Mouse (Mus musculus) adrenal gland, adult 10 weeks (tissue): ENCODE data around the gene Nudt2. TPM values are rescaled to one million over a fixed set of nuclear protein-coding genes. Genes with fewer than 3 reads are reported as not detected.

Experiments
- polyA plus RNA-seq: library from polyadenylated mRNA; stranded (reverse); fragments of 350-450 nt; fragmentation: Illumina TruSeq; extraction: RNeasy Lipid Tissue Mini Kit (QIAGEN cat#74804); gene quantifications from one replicate; pipeline ENCODE4 v1.2.3, GENCODE M21; 2014; ENCODE audit warnings: low read depth, low replicate concordance

The Nudt2 gene
- 33.1 TPM for polyA plus RNA-seq

DNA sequence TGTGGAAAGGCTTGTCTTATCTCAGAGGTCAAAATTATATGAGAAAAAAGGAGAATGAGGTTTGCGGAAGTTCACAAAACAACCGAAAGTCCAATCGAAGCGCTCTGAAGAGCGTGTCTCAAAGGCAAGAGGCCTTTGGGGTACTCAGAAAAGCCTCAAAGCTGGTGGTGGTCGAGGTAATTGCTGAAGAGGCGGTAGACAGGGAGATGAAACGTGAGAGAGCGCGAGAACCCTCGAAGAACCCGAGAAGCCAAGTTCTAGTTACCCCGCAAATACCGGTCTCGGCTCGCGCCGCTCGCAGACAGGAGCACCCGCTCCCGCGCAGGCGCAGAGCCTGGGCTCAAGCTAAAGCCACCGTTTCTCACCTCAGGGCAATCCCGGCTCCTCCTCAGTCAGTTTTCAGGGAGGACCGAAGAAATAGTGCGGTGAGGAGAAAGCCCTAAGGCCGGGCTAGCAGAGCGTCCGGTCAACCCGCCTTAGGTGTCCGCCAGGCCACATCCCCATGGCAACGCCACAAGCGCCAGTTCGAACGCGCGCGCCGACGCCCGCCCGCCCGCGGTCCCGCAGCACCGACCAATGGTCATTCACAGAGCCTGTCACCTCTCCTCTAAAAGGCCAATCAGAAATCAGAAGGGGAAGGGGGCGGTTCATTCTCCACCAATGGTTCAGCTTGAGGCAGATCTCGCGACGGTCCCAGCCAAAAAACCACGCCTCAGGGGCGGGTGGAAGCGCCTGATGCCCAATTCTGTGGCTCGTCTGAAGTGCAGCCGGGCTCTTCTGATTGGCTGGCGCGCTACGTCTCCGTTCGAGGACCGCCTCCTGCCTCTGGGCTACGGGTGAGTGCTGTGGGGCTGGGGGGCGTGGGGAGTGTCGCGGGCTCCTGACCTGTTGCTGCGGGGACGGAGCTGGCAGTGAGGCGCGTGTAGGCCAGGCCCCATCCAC is at the start of gene Nudt2, which contains the start of gene Kif24:
Nudt2 (plus strand) TSS at position 807 of the 942 bp plus-strand sequence.
Kif24 (minus strand) TSS at position 543 of the 942 bp plus-strand sequence.

DNA sequence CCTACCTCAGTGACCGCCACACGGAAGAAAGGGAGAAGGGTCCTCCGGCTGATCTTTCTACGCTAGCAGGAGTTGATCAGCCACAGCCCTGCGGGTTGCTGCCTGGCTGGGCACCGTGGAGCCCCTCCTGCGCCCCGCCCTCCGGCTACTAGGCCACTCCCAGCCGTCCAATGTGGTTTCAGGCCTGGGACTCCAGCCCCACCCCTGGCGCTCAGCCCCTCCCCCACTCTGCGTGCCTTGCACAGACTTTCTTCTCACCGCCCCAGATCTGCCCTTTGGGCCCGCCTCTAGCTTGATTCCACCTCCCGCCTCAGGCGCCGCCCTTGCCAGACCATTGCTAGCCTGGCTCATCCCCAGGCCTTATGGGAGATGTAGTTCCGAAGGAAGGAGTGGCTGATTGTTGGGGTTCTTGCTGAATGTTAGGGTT is 38.0 kb downstream of the Nudt2 start, which contains the start of gene AI464131:
AI464131 (minus strand) TSS at position 91 of the 427 bp plus-strand sequence.

DNA sequence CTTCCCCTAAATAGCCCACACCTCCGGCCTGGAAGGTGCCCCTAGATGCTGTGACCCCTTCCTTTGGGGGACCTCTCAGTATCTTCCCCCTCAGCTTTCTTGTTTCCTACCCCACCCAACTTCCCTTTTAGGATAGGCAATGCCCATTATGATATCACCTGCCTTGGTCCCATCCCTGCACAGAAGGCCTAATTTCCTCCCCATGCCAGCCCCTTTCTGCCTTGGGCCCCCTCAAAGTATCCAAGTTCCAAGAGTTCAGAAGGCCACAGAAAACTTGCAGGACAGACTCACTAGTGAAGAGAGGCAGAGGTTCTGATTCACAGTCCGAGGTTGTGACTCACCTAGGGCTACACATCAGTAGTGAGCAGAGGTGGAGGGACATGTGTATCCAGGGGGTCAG is 52.3 kb downstream of the Nudt2 start, which contains the start of gene 1110017D15Rik:
1110017D15Rik (minus strand) TSS at position 101 of the 400 bp plus-strand sequence.

Other genes with a start within 250 kb of the Nudt2 start
- 41.5 TPM for gene Ubap2, start 190.0 kb upstream of the Nudt2 start, polyA plus RNA-seq
- gene Dcaf12, start 150.3 kb upstream of the Nudt2 start, polyA plus RNA-seq: 41.8 TPM
- gene Ubap1, start 116.2 kb upstream of the Nudt2 start, polyA plus RNA-seq: 45.8 TPM
- 1.8 TPM for gene Kif24, start 264 bp upstream of the Nudt2 start, polyA plus RNA-seq
- gene AI464131, start 37.9 kb downstream of the Nudt2 start, polyA plus RNA-seq: 3.0 TPM
- gene 1110017D15Rik, start 52.2 kb downstream of the Nudt2 start, polyA plus RNA-seq: not detected
- gene Fam219a, start 104.4 kb downstream of the Nudt2 start, polyA plus RNA-seq: 2.9 TPM
- gene Dnaic1, start 104.6 kb downstream of the Nudt2 start, polyA plus RNA-seq: not detected
- gene Enho, start 175.2 kb downstream of the Nudt2 start, polyA plus RNA-seq: not detected
- 1.2 TPM for gene Cntfr, start 231.9 kb downstream of the Nudt2 start, polyA plus RNA-seq
- 18.6 TPM for gene Il11ra1, start 234.8 kb downstream of the Nudt2 start, polyA plus RNA-seq
- not detected for gene Rpp25l, start 248.4 kb downstream of the Nudt2 start, polyA plus RNA-seq